16 mouse cellular contexts compared by ENCODE assay signal in genomic region chr1:36984406-36984805, GRCm38 (mm10). TPM values are rescaled to one million over a fixed set of nuclear protein-coding genes. Genes with fewer than 3 reads are reported as not detected.
"Had no signal": no experiment of that assay in that cellular context is flagged by ENCODE, and none has a peak within 500 bp of the region (broad histone marks: within the 10 kb centered on the region; RNA-seq: fewer than 3 reads in every experiment).

No protein-coding gene starts in this region.

- H3K4me2 ChIP-seq: limb, embryonic 15.5 days; liver, embryonic 13.5 days; midbrain, embryonic 13.5 days; neural tube, embryonic 12.5 days; stomach, embryonic 15.5 days had no signal

- H3K36me3 ChIP-seq: limb, embryonic 15.5 days; liver, embryonic 13.5 days; midbrain, embryonic 13.5 days; neural tube, embryonic 12.5 days; stomach, embryonic 15.5 days had no signal

- H3K9ac ChIP-seq: limb, embryonic 15.5 days; liver, embryonic 13.5 days; liver, postnatal 0 days; midbrain, embryonic 13.5 days; neural tube, embryonic 12.5 days; stomach, embryonic 15.5 days had no signal

- H3K9me3 ChIP-seq: limb, embryonic 15.5 days; liver, embryonic 13.5 days; midbrain, embryonic 13.5 days; neural tube, embryonic 12.5 days; stomach, embryonic 15.5 days had no signal

- H3K27ac ChIP-seq: kidney, postnatal 0 days; limb, embryonic 15.5 days; liver, embryonic 13.5 days; midbrain, embryonic 13.5 days; neural tube, embryonic 12.5 days; stomach, embryonic 15.5 days had no signal

- ATAC-seq: liver, postnatal 0 days; midbrain, embryonic 13.5 days had no signal

- DNase-seq: kidney, adult 9 months; kidney, postnatal 36 days; layer of hippocampus, adult 9-11 months; layer of hippocampus, postnatal 36 days; liver, embryonic 13.5 days; liver, postnatal 0 days; right cerebral cortex, postnatal 4 days; thymus, adult 2 months; thymus, postnatal 25 days had no signal

- H3K4me1 ChIP-seq: liver, embryonic 13.5 days; neural tube, embryonic 12.5 days had no signal

- H3K27me3 ChIP-seq: limb, embryonic 15.5 days; neural tube, embryonic 12.5 days; stomach, embryonic 15.5 days had no signal

- H3K4me3 ChIP-seq: limb, embryonic 15.5 days; liver, embryonic 13.5 days; midbrain, embryonic 13.5 days; myocyte; neural tube, embryonic 12.5 days; stomach, embryonic 15.5 days had no signal

RNA-seq across cellular contexts. Expression of gene Vwa3b, which starts 42.0 kb away (rescaled TPM):
- total RNA-seq: megakaryocyte-erythroid progenitor cell, adult 5-6 weeks had no signal
- polyA plus RNA-seq: liver, embryonic 13.5 days; myocyte had no signal
